Mouse (Mus musculus) megakaryocyte, embryonic 14.5 days (primary cell): Measurements from ENCODE around the gene Mctp2. TPM values are rescaled to one million over a fixed set of nuclear protein-coding genes. Genes with fewer than 3 reads are reported as not detected.

ENCODE experiments used
- H3K27me3 ChIP-seq: replicated peaks from 2 replicates; pipeline ENCODE3; 2012; ENCODE audit warnings: inconsistent platforms
- H3K36me3 ChIP-seq: replicated peaks from 2 replicates; pipeline ENCODE3; 2012; ENCODE audit warnings: low read length, inconsistent platforms, mixed read lengths
- H3K4me1 ChIP-seq: 2 replicates; pipeline ENCODE4 v1.6.1; 2012; ENCODE audit warnings: inconsistent platforms
- H3K4me3 ChIP-seq: replicated peaks from 2 replicates; pipeline ENCODE3; 2012; ENCODE audit warnings: moderate library complexity, mild to moderate bottlenecking, inconsistent platforms
- H3K9me3 ChIP-seq: 2 replicates; pipeline ENCODE4 v1.6.1; 2012; ENCODE audit warnings: inconsistent platforms
- FLI1 ChIP-seq: IDR thresholded peaks from 2 replicates; pipeline ENCODE4 v1.6.1; 2012; ENCODE audit warnings: low read length, inconsistent platforms, mixed read lengths
- GATA1 ChIP-seq: IDR thresholded peaks from 3 replicates; pipeline ENCODE4 v1.6.1; 2012; ENCODE audit warnings: mixed read lengths, low read length, inconsistent platforms, borderline replicate concordance
- polyA plus RNA-seq: library from polyadenylated mRNA; stranded (reverse); fragments of >175 nt; gene quantifications from 2 replicates; pipeline ENCODE4 v1.2.3, GENCODE M21; 2012; ENCODE audit warnings: low replicate concordance; ENCODE audit not compliant: insufficient read depth

Gene Mctp2
- polyA plus RNA-seq, 1 experiment, result not detected

DNA sequence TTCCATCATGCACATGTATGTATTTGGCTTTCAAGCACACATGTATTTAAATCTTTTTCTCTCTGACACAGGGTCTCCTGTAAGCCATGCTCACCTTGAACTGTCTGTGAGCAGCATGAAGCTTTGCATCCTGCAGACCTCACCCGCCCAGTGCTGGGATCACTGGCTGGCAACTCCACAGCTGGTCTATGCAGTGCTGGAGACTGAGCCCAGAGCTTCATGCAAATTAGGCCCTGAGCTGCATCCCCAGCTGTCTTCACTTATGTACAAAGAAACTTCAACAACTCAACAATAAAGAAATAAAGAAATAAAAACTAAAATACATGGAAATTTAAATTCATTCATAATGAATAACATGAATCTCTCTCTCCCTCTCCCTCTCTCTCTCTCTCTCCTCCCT, 110.7 kb downstream of the Mctp2 start:
- Histone ChIP-seq H3K9me3 (no peaks in the 10 kb centered on the region), H3K4me1 (no peaks in the 10 kb centered on the region), H3K4me3 (no peak overlapping the region), H3K27me3 (no peaks in the 10 kb centered on the region), H3K36me3 (no peaks in the 10 kb centered on the region)
- TF ChIP-seq GATA1 (no peak), FLI1 (no peak)

DNA sequence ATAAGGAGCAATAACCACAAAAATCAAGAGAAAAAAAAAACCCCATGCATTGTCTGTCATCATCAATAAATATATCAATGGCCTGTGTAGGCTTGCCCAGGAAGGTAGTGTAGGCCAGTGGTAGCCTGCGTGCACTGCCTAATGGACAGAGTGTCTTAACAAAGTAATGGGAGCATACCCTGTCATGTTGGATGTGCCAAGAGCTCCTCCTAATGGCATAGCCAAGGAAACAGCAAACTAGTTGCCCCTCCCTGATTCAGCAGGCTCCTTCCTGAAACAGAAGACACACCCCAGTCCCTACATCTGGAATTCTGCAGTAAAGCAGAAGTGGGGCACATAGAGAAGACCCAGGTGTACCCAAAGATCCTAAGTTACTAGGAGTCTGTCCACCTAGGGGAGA, 113.1 kb downstream of the Mctp2 start:
- Histone ChIP-seq H3K9me3 (no peaks in the 10 kb centered on the region), H3K36me3 (no peaks in the 10 kb centered on the region), H3K27me3 (no peaks in the 10 kb centered on the region), H3K4me1 (no peaks in the 10 kb centered on the region), H3K4me3 (no peak overlapping the region)
- no peak for TF ChIP-seq FLI1
- no peak for TF ChIP-seq GATA1

GRCm38 (mm10) chr7:72181651-72182050, 124.8 kb downstream of the Mctp2 start:
- Histone ChIP-seq H3K36me3 (no peaks in the 10 kb centered on the region), H3K4me3 (no peak overlapping the region), H3K9me3 (no peaks in the 10 kb centered on the region), H3K4me1 (no peaks in the 10 kb centered on the region), H3K27me3 (no peaks in the 10 kb centered on the region)
- TF ChIP-seq FLI1 (no peak), GATA1 (no peak)

GRCm38 (mm10) chr7:72169320-72169719, 137.1 kb downstream of the Mctp2 start:
- no peaks in the 10 kb centered on the region for H3K27me3 ChIP-seq
- no peaks in the 10 kb centered on the region for H3K4me1 ChIP-seq
- H3K9me3 ChIP-seq, result no peaks in the 10 kb centered on the region
- no peaks in the 10 kb centered on the region for H3K36me3 ChIP-seq
- TF ChIP-seq FLI1 (no peak), GATA1 (no peak)
- no peak overlapping the region for H3K4me3 ChIP-seq

GRCm38 (mm10) chr7:72165726-72166701, 140.4 kb downstream of the Mctp2 start:
- TF ChIP-seq FLI1 (no peak), GATA1 (no peak)
- Histone ChIP-seq H3K27me3 (no peaks in the 10 kb centered on the region), H3K4me1 (no peaks in the 10 kb centered on the region), H3K4me3 (no peak overlapping the region), H3K36me3 (no peaks in the 10 kb centered on the region), H3K9me3 (no peaks in the 10 kb centered on the region)

GRCm38 (mm10) chr7:72162256-72162655, 144.2 kb downstream of the Mctp2 start:
- TF ChIP-seq GATA1, result no peak
- TF ChIP-seq FLI1, result no peak
- no peaks in the 10 kb centered on the region for H3K27me3 ChIP-seq

GRCm38 (mm10) chr7:72159513-72160063, 146.8 kb downstream of the Mctp2 start:
- H3K4me3 ChIP-seq, result no peak overlapping the region
- H3K27me3 ChIP-seq, result no peaks in the 10 kb centered on the region
- H3K36me3 ChIP-seq, result no peaks in the 10 kb centered on the region
- TF ChIP-seq FLI1, result no peak
- no peak for TF ChIP-seq GATA1
- no peaks in the 10 kb centered on the region for H3K9me3 ChIP-seq
- H3K4me1 ChIP-seq, result no peaks in the 10 kb centered on the region

More at GRCm38 (mm10) chr7:72162256-72162655, 144.2 kb downstream of the Mctp2 start:
- Histone ChIP-seq H3K9me3 (no peaks in the 10 kb centered on the region), H3K4me1 (no peaks in the 10 kb centered on the region), H3K36me3 (no peaks in the 10 kb centered on the region), H3K4me3 (no peak overlapping the region)

GRCm38 (mm10) chr7:72150799-72151708, 155.4 kb downstream of the Mctp2 start:
- H3K4me3 ChIP-seq, result no peak overlapping the region
- H3K36me3 ChIP-seq, result no peaks in the 10 kb centered on the region
- TF ChIP-seq FLI1 (no peak), GATA1 (no peak)
- no peaks in the 10 kb centered on the region for H3K9me3 ChIP-seq
- no peaks in the 10 kb centered on the region for H3K27me3 ChIP-seq
- H3K4me1 ChIP-seq, result no peaks in the 10 kb centered on the region

DNA sequence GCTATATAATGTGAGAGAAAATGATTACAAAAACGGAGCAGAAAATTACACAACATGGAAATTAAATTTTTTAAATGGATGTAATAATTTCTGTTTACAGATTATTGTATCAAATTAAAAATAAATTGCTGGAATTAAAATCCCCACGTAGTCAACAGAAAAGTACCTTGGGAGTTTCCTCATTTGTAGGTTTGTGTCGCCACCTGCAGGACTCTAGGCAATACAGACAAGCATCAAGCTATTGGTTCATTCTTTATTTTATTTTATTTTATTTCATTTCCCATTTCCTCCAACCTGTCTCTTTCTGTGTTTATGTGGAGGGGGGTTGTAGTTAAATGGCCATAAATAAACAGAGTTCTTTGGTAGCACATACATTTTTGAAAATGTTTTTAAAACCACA, 157.3 kb downstream of the Mctp2 start:
- Histone ChIP-seq H3K36me3 (no peaks in the 10 kb centered on the region), H3K27me3 (no peaks in the 10 kb centered on the region), H3K4me3 (no peak overlapping the region), H3K9me3 (no peaks in the 10 kb centered on the region), H3K4me1 (no peaks in the 10 kb centered on the region)
- TF ChIP-seq GATA1 (no peak), FLI1 (no peak)

DNA sequence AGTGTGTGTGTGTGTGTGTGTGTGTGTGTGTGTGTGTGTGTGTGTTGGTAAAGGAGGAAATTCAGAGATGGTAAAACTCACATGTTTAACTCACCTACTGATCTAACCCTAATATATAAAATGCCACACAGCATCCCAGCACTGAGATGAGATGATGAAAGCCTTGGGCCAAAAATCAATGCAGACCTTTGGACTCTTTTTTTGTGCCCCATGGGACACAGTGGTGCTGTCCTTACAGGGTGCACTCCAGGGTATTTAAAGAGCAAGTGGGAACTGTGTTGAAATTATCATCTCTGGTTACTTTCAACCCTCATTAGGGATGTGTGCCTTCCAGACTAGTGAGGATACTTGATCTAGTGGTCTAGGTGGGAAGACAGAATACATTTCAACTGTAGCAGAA, 159.6 kb downstream of the Mctp2 start:
- Histone ChIP-seq H3K27me3 (no peaks in the 10 kb centered on the region), H3K36me3 (no peaks in the 10 kb centered on the region), H3K9me3 (no peaks in the 10 kb centered on the region), H3K4me3 (no peak overlapping the region), H3K4me1 (no peaks in the 10 kb centered on the region)
- TF ChIP-seq FLI1, result no peak
- TF ChIP-seq GATA1, result no peak
